In the genomic region with DNA sequence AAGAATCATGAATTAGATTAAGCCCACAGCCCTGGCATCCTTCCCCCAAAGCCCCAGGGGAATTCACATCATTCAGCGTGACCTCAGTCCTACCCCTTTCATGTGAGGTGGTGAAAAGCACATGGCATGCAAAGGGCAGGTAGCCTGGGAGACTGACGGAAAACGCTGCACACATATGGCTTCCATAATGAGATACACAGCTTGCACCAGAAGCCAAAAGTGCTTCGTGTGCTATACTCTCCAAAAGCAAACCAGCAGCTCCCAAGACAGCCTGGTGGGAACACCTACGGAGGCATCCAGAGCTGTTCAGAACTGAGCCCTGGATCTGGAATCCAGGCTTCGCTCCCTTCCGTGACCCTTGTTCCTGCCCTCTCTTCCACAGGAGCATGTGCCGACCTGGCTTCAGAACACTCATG, we compare ENCODE assay signal across 12 mouse cellular contexts. TPM values are rescaled to one million over a fixed set of nuclear protein-coding genes. Genes with fewer than 3 reads are reported as not detected.
A peak's percentile ranks its signal among the peaks of the same experiment; 100 is the strongest.
DNase-seq lines count a peak whose midpoint lies in the region; ATAC-seq lines count a peak whose summit lies in the region.
"Had no signal": no experiment of that assay in that cellular context is flagged by ENCODE, and none has a peak within 500 bp of the region (broad histone marks: within the 10 kb centered on the region; RNA-seq: fewer than 3 reads in every experiment).

No protein-coding gene starts in this region.

- H3K4me2 ChIP-seq in heart, embryonic 12.5 days, result no peak overlapping the region
- no peak overlapping the region for H3K4me2 ChIP-seq in hindbrain, embryonic 13.5 days
- no peak overlapping the region for H3K4me2 ChIP-seq in midbrain, embryonic 14.5 days (ENCODE audit: low read length)
- H3K4me2 ChIP-seq: liver, embryonic 13.5 days had no signal

- DNase-seq in heart, postnatal 14 days, result no peak
- DNase-seq in embryonic facial prominence, embryonic 10.5 days (ENCODE audit: low spot score), result peak; percentile 68
- DNase-seq in midbrain, embryonic 14.5 days, result peak; percentile 49
- DNase-seq in retina, embryonic 14.5 days (ENCODE audit: low spot score), result no peak
- no peak for DNase-seq in cerebellum, postnatal 4 days (ENCODE audit: low spot score in 2 of 2)
- no peak for DNase-seq in retina, postnatal 1 day
- DNase-seq: gastrocnemius, postnatal 10 days; heart, postnatal 36 days; liver, embryonic 13.5 days had no signal

- intact Hi-C loops in heart, postnatal 14 days (cut with DNase I), result no loop called here

- H3K4me3 ChIP-seq in heart, embryonic 12.5 days, result no peak overlapping the region
- H3K4me3 ChIP-seq in embryonic facial prominence, embryonic 10.5 days, result peak overlapping the region; percentile 13; the same call in 1 of the 2 replicates
- no peak overlapping the region for H3K4me3 ChIP-seq in hindbrain, embryonic 13.5 days
- no peak overlapping the region for H3K4me3 ChIP-seq in midbrain, embryonic 14.5 days (replicated peaks; ENCODE audit: low read depth, low read length)
- H3K4me3 ChIP-seq: liver, embryonic 13.5 days; megakaryocyte, embryonic 14.5 days had no signal

- H3K36me3 ChIP-seq in heart, embryonic 12.5 days, result peaks cover 37% of the 10 kb centered on the region
- peaks cover 27% of the 10 kb centered on the region for H3K36me3 ChIP-seq in embryonic facial prominence, embryonic 10.5 days (replicated peaks)
- peaks cover 22% of the 10 kb centered on the region for H3K36me3 ChIP-seq in hindbrain, embryonic 13.5 days
- peaks cover 10% of the 10 kb centered on the region for H3K36me3 ChIP-seq in midbrain, embryonic 14.5 days (ENCODE audit: control insufficient read depth, insufficient read depth, low read length)
- H3K36me3 ChIP-seq: liver, embryonic 13.5 days had no signal

- H3K27me3 ChIP-seq in heart, embryonic 12.5 days (replicated peaks), result no peaks in the 10 kb centered on the region
- H3K27me3 ChIP-seq in embryonic facial prominence, embryonic 10.5 days (replicated peaks; ENCODE audit: low read depth, poor library complexity, severe bottlenecking), result no peaks in the 10 kb centered on the region
- H3K27me3 ChIP-seq in hindbrain, embryonic 13.5 days, result no peaks in the 10 kb centered on the region
- H3K27me3 ChIP-seq in midbrain, embryonic 14.5 days (ENCODE audit: control insufficient read depth, insufficient read depth, low read length), result no peaks in the 10 kb centered on the region
- H3K27me3 ChIP-seq: liver, embryonic 13.5 days; megakaryocyte, embryonic 14.5 days had no signal

- no peak overlapping the region for H3K9ac ChIP-seq in heart, embryonic 12.5 days
- H3K9ac ChIP-seq in hindbrain, embryonic 13.5 days, result no peak overlapping the region
- no peak overlapping the region for H3K9ac ChIP-seq in midbrain, embryonic 14.5 days (replicated peaks; ENCODE audit: low read length)
- H3K9ac ChIP-seq: liver, embryonic 13.5 days had no signal

- peak overlapping the region; percentile 48; the same call in 1 of the 2 replicates for H3K27ac ChIP-seq in heart, embryonic 12.5 days (ENCODE audit: poor library complexity, severe bottlenecking)
- H3K27ac ChIP-seq in embryonic facial prominence, embryonic 10.5 days (replicated peaks), result peak overlapping the region; percentile 76
- peak overlapping the region; percentile 70 for H3K27ac ChIP-seq in hindbrain, embryonic 13.5 days
- peak overlapping the region; percentile 55 for H3K27ac ChIP-seq in midbrain, embryonic 14.5 days (replicated peaks; ENCODE audit: low read depth, low read length)
- H3K27ac ChIP-seq: liver, embryonic 13.5 days had no signal

- no peaks in the 10 kb centered on the region for H3K9me3 ChIP-seq in heart, embryonic 12.5 days (replicated peaks)
- H3K9me3 ChIP-seq in embryonic facial prominence, embryonic 10.5 days, result peaks cover 3% of the 10 kb centered on the region; the same call in 1 of the 2 replicates
- H3K9me3 ChIP-seq in hindbrain, embryonic 13.5 days, result no peaks in the 10 kb centered on the region
- H3K9me3 ChIP-seq in midbrain, embryonic 14.5 days (ENCODE audit: control insufficient read depth, low read length), result no peaks in the 10 kb centered on the region
- H3K9me3 ChIP-seq: liver, embryonic 13.5 days; megakaryocyte, embryonic 14.5 days had no signal

- WGBS in heart, embryonic 12.5 days, result 56% methylated on average over 8 of the region's 8 CpGs
- 29% methylated on average over 8 of the region's 8 CpGs for WGBS in embryonic facial prominence, embryonic 10.5 days
- 51% methylated on average over 8 of the region's 8 CpGs for WGBS in hindbrain, embryonic 13.5 days
- 65% methylated on average over 8 of the region's 8 CpGs for WGBS in midbrain, embryonic 14.5 days

- peak; percentile 61; the same call in 1 of the 2 replicates for ATAC-seq in heart, embryonic 12.5 days (ENCODE audit: insufficient number of reproducible peaks, low FRiP score)
- peak; percentile 62 for ATAC-seq in hindbrain, embryonic 13.5 days (ENCODE audit: low FRiP score)
- peak; percentile 34; the same call in 1 of the 2 replicates for ATAC-seq in midbrain, embryonic 14.5 days (ENCODE audit: low FRiP score, low TSS enrichment)

- peaks cover 23% of the 10 kb centered on the region for H3K4me1 ChIP-seq in heart, embryonic 12.5 days (replicated peaks)
- H3K4me1 ChIP-seq in embryonic facial prominence, embryonic 10.5 days, result peaks cover 39% of the 10 kb centered on the region
- H3K4me1 ChIP-seq in hindbrain, embryonic 13.5 days (replicated peaks), result peaks cover 22% of the 10 kb centered on the region
- H3K4me1 ChIP-seq in midbrain, embryonic 14.5 days (ENCODE audit: control insufficient read depth, insufficient read depth, low read length), result peaks cover 12% of the 10 kb centered on the region
- H3K4me1 ChIP-seq: megakaryocyte, embryonic 14.5 days had no signal

RNA-seq across cellular contexts. Expression of a gene that starts 41.3 kb away (rescaled TPM):
- polyA plus RNA-seq in heart, embryonic 12.5 days (2016; fragmentation: Nextera tagmentation; extraction: Ambion mirVana), result 10.9 and 11.7 TPM in 2 replicates
- 1 to 10 TPM; 5.3 to 6.8 TPM for total RNA-seq in heart, postnatal 14 days (2021)
- 12.9 and 14.8 TPM in 2 replicates for polyA plus RNA-seq in embryonic facial prominence, embryonic 10.5 days (2016; fragmentation: Nextera tagmentation; extraction: Ambion mirVana)
- 8.6 TPM in 2 replicates for polyA plus RNA-seq in hindbrain, embryonic 13.5 days (2015; fragmentation: Nextera tagmentation; extraction: Ambion mirVana)
- 5.4 and 6.8 TPM in 2 replicates for polyA plus RNA-seq in midbrain, embryonic 14.5 days (2014; fragmentation: Nextera tagmentation; extraction: Ambion mirVana)

Comparison
In these comparisons a context has a peak if more than half of its experiments do, and no peak if none do; other contexts are left out.
1. DNase-seq: peak in embryonic facial prominence, embryonic 10.5 days (single experiment) and midbrain, embryonic 14.5 days (single experiment); none in heart, postnatal 14 days (0 of 2), retina, embryonic 14.5 days (single experiment), cerebellum, postnatal 4 days (0 of 2) and retina, postnatal 1 day (single experiment).
2. Peak in every context shown above with its lines, with median percentiles within 50 percentile points of each other: ATAC-seq and H3K27ac ChIP-seq.